Mouse (Mus musculus) liver, embryonic 14.5 days (tissue): Measurements from ENCODE around the gene Gm26602.

Experiments used
- CTCF ChIP-seq: IDR thresholded peaks from 2 replicates; pipeline ENCODE4 v1.5.1; 2016; ENCODE audit warnings: antibody characterized with exemption, low read depth, control low read depth
- EP300 ChIP-seq: IDR thresholded peaks from 2 replicates; pipeline ENCODE4 v1.6.1; 2016; ENCODE audit warnings: antibody characterized with exemption, low read depth

DNA sequence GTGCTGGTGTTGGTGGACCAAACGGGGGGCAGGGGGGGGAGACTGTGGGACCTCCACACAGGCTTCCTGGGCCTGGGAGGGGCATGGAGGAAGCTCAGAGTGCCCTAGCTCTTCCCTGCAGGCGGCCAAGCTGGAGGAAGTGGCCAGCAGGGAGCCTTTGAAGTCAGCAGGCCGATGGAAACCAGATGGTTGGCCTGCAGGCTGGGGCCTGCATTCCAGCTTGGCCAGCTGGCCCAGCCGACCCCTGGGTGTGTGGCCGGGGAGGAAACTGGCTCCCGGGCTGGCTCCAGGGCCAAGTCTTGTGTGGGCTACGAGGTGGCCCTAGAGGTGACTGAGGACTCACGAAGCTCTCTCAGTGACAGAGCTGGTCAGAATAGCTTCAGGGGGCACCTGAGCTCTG is 22.1 kb downstream of the Gm26602 start:
- TF ChIP-seq CTCF, result no peak
- TF ChIP-seq EP300, result no peak
